Mouse (Mus musculus) natural killer cell, adult 2 months (primary cell): ENCODE data around the gene Tcn2.
"Not testable (repeated sequence)": the region's sequence is repeated elsewhere in the genome, so short reads cannot be mapped to it uniquely, and the experiment has no call there.

Experiments used
- DNase-seq, 2 experiments: peaks; one replicate each; pipeline ENCODE4 v3.0.0; 2022; ENCODE audit warnings: low spot score in 2 of 2

Tcn2 gene

DNA sequence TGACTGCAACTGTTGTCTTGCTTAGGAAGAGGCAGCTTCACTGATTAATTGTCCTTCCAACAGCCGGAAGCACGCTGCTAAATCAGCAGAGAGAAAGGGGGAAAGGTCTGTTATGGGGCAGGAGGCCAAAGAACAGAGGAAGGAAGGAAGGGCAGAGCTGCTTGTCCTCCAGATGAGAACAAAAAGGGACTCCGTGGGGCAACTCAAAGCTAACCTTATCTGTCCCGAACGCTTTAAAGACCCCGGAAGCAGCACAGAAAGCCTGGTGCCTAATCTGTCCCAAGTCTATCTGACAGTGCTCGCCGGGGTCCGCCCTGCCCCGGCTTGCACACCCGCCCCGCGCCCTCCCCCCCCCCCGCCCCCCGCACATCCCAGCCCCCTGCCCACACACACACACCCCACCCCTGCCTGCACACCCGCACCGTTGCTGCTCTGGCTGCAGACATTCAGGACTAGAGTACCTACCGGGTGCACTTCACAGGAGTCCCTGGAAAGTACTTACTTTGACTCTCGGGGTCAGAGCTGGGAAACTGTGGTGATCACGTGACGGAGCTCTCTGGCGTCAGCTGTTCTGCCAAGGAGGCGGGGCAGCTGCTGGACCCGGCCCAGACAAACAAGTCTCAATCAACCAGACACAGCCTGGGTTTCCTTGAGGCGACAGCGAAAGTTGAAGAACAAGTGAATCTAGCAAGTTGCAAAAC lies at the start of gene Tcn2:
Gene Tcn2 (minus strand): TSS at position 649 of the 701 bp plus-strand sequence.
- DNase-seq = peak; percentile 75 to 77

DNA sequence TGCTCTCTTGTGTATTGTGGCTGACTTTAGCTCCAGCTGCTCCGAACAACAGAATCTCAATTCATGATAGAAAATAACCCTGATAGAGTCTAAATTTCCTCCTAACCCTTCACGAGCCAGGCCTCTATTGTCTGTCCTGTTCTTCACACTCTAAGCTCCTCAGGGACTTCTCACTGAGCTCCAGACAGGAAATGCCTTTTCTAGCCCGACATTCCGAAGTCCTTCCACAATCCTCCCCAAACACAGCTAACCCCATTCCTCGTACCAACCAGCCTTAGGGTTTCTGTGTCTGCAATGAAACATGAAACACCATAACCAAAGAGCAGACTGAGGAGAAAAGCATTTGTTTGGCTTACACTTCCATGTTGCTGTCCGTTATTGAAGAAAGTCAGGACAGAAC lies 49.6 kb upstream of the Tcn2 start:
- DNase-seq = no peak

DNA sequence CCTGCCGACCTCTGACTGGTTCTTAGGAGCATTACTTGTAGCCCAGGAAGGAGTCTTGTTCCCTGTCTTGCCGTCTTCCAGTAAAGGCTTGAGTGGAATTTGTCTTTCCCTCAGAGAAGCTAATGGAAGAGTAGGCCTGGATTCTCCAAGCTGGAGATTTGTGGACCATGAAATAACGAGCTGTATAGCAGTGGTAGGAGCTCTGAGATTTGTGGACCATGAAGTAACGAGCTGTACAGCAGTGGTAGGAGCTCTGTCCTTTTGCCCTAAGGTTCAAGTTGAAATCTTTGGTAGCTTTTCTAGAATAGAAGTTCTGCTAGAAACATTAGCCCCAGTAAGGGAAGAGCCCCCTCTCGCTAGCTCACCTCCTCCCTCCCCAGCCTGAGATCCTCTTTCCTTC lies 46.5 kb upstream of the Tcn2 start:
- no peak for DNase-seq

DNA sequence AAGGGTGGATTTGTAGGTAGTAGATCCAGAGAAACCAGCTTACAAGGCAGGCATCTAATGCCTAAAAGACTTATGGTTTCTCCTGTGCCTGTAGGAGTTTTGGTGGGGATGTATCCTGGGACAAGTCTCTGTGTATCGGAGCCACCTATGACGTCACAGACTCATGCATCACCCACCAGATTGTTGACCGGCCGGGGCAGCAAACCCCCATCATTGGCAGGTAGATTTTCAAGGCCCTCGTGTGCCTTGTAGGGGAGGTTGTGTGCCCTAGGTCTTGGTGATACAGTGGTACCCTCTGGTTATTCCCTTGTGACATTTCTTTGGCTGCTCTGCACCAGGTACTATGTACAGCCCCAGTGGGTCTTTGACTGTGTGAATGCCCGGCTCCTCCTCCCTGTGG lies 44.7 kb upstream of the Tcn2 start, which contains the start of gene 4930556J24Rik:
Gene 4930556J24Rik (minus strand): TSS at position 101 of the 400 bp plus-strand sequence.
- DNase-seq = no peak

DNA sequence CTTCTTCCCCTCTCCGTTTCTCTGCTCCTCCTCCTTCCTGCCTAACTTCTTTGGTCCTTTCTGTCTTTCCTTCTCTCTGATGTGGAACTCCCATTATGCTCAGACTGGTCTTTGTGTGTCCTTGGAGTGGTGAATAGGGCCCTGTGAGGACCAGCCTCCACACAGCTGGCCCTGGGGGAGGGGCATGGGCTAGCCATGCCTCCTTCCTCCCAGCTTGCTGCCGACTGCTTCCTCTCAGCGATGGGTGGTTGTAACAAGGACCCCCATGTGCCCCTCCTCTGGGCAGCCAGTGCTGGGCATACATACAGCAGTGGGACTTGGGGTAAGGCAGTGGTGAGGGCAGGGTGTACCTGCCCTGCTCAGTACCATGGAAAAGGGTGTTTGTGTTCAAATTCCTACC lies 42.4 kb upstream of the Tcn2 start:
- no peak for DNase-seq

DNA sequence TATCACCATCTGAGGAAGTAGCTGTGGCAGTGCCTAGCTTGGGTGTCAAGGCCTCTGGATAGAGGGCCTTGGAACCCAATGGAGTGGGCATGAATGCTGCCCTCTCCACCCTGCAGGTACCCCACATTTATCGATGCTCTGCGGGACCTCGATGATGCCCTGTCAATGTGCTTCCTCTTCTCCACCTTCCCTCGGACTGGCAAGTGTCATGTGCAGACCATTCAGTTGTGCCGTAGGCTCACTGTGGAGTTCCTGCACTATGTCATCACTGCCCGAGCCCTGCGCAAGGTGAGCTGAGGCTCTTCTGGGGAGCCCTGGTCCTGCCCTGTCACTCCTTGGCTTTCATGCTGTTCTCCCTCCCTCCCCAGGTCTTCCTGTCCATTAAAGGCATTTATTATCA lies 41.1 kb upstream of the Tcn2 start:
- DNase-seq = no peak

DNA sequence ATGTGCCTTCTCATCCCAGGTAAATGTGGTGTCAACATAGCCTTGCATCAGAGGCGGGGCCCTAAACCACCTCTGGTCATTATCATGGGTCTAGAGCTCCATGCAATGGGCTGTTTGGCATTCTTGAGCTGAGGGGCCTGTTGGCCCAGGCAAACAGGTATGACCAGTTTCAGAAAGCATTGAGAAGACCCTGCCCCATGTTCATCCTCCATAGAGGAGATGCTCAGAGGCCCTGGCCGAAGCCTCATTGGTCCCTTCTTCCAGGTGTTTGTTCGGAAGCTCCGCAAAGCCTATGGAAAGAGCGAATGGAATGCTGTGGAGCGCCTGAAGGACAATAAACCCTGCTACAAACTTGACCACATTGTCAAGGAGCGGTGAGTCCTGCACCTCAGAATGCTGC lies 38.4 kb upstream of the Tcn2 start:
- no peak for DNase-seq

DNA sequence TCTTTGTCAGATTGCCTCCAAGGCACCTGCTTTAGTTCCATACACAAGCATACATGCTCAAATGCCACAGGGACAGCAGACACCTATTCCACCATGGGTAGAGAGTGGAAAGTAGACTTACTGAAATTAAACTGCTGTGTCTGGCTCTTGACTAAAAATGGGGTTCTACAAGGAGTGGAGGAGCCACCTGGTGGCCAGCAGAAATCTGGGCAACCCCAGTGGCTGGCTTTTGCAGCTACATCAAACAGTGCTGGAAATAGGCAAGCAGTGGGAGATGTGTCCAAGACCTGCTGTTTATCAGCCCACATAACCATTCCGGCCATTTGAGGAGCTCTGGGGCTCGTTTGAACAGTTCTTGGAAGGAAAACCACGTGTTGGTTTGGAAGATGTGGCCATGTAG lies 37.9 kb upstream of the Tcn2 start:
- DNase-seq = no peak

DNA sequence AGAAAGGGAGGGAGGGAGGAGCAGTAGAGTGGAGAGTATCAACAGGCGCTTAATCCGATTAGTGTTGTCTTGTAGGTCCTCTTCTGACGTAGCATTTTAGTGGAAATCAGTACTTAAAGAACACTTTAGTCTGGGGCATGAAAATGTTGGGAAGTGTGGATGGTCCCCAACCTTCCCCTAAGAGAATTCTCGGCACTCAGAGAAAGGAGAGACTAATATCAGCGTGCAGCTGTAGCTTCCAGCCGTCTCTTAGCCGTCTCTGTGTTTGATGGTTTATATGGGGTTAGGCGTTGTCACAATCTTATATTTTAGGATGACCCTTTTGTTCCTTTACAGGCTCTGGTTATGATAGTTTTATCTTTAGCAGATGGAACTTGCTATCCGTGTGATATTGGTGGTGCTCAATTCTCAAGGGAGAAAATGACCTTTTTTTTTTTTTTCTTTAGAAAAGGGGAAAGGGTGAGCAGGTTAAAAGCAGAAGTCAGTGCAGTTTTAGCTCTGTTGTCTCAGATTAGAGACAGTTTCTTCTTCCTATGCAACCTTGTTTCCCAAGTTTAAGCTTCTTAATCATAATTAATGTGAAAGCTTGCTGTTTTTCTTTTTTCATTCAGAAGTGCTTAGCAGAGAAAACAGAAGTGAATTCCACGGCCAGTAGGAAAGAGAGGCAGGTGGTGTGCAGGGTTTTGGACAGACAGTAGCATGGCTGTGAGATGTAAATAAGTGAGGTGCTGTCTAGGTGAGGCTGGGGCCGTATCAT lies 32.6 kb upstream of the Tcn2 start:
- DNase-seq = peak in 1 of 2 experiments; percentile 12

DNA sequence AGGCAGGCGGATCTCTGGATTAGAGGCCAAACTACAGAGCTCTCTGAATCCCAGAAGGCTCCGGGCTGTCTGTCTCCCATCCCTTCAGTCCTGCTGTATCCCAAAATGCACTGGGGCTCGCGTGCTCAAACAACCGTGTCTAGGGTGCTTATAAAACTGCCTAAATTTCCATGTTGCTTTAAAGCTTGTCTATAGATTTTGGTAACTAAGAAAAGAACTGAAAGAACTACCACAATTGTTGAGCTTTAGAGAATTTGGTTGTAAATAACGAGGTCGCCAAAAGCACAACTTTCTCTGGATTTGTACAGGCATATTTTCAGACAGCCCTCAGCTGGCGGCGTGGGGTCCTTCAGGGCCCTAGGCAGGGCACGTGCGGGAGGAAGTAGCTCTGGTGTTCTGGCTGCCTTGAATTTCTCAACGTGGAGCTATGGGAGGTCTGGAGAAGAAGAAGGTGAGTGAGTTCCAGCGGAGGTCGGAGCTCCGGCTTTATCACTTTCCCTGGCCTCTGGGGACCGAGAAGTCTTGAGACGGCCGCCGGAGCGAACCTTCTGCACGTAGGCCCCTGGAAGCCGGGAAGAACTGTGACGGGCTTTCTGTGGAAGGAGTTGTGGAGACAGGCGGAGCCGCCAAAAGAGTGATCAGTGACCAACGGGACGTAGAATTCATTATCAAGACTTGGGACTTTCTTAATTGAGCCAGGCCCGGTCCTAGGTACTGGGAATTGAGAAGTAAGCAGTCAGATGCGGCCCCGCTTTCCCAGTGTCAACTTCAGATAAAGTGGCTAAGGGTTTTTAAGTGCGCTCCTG lies 31.9 kb upstream of the Tcn2 start, which contains the start of gene Pes1:
Gene Pes1 (plus strand): TSS at position 366 of the 806 bp plus-strand sequence.
- DNase-seq = peak; percentile 81 to 87

DNA sequence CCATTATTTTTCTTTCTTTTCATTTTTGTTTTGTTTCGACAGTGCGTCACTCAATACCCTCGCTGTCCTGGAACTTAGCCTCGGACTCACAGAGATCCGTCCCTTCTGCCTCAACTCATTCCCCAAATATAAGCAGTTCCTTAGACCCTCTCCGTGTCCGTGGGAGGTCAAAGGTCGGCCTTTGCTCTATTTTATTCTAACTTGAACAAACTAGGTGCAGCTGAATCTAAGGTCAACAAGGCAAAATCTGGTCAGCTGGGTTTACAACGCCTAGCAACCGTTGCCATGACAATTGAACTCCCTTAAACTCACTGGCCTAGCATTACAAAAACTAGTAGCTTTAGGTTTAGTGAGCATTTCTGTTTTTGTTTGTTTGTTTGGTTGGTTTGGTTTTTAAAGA lies 31.2 kb upstream of the Tcn2 start:
- no peak for DNase-seq

DNA sequence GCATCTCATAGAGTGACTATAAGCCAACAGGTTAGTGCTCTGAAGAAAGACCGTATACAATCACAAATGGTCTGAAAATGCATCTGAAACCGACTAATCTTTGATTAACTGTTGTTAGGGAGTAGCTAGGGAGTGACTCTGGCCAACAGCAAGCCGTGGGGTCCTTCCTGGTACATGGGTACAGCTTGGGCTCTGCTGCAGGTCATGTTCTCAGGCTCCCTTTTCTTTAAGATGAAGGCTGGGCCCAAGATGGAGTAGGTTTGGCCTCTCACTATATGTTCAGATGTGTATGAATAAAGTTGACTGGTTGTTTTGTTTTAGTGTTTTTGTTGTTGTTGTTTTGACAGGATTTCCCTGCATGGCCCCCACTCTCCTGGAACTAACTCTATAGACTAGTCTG lies 29.8 kb upstream of the Tcn2 start:
- DNase-seq = no peak

DNA sequence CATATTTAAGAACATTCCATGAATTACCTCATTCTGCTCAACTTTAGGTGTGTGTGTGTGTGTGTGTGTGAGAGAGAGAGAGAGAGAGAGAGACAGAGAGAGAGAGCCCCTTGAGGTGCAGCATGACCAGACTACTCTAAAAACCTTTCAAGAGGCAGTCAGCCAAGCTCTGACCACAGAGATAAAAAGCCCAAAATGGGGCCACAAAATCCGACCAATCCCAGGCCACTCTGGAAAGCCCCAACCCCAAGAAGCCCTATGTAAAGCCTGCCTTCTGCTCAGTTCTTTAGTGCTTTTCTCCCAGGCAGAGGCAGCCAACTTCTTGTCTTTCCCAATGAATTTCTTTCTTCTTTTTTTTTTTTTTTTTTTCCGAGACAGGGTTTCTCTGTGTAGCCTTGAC lies 28.9 kb upstream of the Tcn2 start:
- DNase-seq = no peak

DNA sequence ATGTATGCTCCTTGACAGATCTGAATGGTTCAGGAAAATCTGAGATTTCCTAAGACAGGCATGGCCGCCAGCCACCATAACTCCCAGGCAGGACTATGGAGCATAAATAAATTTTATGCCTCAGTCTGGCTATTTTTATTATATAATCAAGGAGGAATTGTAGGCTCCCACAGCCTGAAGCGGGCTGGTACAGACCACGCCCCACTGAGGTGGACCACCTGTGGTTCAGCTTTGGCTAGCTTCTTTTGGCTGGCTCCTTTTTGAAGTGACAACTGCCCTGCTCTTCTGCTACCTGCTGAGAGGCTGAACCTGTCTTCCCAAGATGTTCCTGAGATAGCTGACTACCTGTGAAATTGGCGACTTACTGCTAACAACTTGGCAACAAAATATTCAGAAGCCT lies 23.4 kb upstream of the Tcn2 start:
- not testable (repeated sequence) for DNase-seq

DNA sequence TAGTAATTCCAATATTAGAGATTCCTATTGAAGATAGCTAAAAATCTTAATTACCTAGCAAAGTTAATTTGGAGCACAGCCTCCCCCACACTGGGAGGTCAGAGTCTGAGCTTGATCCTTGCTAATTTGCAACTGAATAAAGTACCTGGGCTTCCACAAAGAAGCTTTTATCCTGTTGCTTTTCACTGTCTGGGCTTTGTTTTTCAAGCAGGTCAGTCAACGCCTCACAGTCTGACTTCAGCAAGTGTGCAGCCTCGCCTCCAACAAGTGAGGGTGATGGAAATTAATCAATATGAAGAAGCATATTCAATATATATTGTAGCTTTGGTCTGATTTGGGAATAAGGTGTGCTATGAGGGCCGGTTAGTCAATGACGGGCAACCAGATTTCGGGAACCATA lies 22.9 kb upstream of the Tcn2 start:
- DNase-seq = not testable (repeated sequence)

DNA sequence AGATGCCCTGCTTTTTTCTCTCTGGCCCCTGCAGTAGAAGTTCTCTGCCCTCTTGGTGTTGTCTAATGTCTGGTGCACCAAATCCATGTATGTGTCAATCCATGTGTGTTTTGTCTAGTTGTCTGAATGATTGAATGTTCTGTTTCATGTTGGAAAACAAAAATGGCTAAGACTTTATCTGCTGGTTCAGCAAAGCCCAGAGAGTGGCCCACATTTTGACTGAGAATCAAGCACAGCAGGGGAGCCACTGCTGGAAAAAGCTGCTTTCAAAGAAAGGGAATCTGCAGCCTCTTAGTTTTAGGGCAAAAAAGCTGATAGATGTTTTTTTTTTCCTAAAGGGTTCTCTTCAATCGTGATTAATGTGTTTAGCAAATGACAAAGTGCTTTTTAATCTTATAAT lies 14.4 kb upstream of the Tcn2 start:
- no peak for DNase-seq

DNA sequence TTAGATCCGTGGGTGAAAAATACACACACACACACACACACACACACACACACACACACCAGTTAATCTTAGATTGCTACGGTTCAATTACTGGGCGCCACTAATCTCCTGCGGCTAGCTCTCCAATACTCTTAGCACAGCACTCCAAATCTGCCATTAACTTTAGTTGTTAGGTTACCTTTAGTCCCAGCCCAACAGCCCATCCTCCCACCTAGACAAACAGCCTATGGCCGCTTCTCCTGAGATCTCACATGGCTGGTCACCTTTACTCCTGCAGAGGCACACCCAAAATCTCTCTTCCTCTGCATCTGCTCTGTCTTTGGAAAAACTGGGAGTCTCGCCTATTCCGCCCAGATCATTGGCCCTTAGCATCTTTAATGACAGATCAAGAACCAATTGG lies 9.4 kb upstream of the Tcn2 start:
- DNase-seq = no peak

DNA sequence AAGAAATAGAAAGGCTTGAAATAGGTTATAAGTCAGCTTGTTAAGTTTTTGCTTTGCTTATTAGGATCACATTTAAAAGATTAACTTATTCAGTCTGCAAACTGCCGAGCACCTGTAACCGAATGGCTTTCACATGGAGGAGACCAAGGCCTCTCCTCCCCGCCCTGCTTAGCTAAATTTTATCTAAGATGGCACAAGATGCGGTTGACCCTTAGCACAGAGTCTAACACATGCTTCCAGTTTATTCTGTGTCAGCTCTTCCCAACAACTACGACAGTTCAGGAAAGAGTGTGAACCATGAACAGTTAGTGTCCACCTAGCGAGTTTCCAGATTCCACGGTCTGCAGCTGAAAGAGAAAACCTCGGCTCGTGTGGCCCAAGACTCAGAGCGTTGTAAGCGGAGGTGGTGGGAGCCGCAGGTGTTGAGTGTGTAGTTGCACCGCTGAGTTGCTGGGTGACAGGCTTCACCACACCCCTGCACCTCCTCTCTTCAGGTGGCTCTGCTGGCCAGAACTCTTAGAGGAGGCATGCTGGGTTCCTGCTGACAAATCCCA lies 5.4 kb upstream of the Tcn2 start:
- no peak for DNase-seq

DNA sequence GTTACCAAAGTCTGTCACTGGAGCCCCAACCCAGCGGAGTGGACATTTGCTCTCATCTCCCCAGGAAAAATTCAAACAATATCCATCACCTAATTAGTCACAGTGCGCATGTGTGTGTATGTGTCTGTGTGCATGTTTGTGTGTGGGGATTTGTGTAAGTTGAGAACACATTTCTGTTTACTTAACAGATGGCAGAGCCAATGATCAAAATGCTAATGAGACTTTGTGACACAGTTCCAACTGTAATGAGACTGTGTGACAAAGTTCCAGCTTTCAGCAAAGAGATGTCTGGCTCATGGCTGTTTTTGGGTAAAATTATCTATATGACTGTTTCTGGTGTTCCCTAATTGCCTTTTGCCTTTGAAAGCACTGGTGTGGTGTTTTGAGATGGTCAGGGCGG lies 4.4 kb upstream of the Tcn2 start:
- DNase-seq = no peak

DNA sequence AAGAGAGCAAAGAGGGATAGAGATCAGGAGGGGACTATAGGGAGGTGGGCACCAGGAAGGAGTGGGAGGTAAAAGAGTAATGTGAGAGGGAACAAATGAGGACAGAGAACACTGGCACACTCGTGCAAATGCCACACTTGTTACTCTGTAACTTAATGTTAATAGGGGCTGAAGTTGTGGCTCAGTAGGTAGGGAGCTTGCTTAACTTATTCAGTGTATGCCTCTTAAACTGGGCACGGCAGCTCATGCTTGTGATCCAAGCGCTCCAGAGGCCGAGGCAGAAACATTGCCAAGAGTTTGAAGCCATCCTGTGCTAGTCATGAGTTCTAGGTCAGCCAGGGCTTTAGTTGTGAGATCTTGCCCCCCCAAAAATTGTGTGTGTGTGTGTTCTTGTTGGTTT lies 3.2 kb upstream of the Tcn2 start:
- no peak for DNase-seq

DNA sequence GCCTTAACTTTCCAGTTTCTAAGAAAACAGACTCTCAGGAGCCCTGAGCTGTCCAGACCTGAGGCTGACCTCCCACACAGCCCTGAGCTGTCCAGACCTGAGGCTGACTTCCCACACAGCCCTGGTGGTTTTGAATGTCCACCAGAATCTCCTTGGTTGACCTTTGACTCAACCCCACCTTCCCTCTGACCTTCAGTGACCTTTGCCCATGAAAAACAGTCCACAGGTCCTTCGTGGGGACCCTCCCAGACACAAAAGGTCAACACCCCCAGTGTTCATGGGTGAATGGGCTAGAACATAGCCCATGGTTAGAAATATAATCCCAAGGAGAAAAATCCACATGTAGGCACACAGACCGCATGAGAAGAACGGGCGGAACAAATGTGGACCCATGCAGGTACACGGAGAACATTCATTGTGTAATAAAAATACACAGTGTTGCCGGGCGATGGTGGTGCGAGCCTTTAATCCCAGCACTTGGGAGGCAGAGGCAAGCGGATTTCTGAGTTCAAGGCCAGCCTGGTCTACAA lies 1.9 kb upstream of the Tcn2 start:
- no peak for DNase-seq

DNA sequence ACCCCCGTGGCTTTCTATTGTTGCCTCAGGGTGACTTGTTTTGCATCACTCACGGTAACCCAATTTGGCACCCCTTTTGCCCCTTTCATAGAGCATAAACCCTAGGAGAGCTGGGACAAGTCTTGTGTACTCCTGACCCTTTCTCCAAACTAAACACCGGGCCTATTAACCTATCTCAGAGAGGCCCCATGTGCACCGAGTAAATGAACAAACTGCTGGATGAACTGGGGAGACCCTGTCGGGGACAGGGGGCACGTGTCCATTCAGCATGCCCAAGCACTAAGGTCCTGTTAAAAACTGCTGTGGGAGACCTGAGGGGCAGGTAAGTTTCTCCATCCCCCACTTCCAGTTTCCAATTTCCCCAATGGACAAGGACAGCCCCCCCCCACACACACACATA lies 1.0 kb downstream of the Tcn2 start:
- no peak for DNase-seq
